Mouse (Mus musculus): ENCODE measurements at regions not wholly inside any gene's neighbourhood (a gene's known extent, or its start where the extent isn't known, plus 50 kb on each side); places are given as distances from the start of the nearest gene placed in this dataset.

DNA sequence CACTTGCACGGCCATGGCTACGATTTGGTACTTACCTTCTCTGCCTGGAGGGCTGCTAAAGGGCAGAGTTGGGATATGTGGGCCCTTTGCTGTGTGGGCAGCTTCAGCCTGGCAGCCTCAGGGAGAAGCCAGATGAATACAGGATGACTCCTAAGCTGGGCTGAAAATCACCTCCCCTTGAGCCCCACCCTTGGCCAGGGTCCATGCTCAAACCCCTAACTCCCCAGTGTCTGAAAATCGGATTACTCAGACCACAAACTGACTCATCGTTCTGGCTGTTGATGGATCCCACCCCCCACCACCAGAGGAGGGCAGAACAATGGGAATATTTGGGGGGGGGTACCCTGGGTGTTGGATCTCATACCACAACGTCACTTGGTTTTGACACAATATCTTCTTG is 471.6 kb downstream of the Med13l start:
- TF ChIP-seq POLR2A (IDR thresholded peaks at IDR 0.05; ENCODE audit: control insufficient read depth, low read depth, low read length) (no peak), CTCF (IDR thresholded peaks at IDR 0.05; ENCODE audit: control insufficient read depth, insufficient read depth, insufficient replicate concordance, low read depth, low read length) (no peak)
